Mouse (Mus musculus) c-Kit-positive CD71-positive TER-119-positive erythroid progenitor cells, embryonic 14.5 days (primary cell): Measurements from ENCODE around the gene Wrb.

ENCODE experiments used
- DNase-seq: peaks from one replicate; pipeline ENCODE4 v3.0.0-alpha.2; 2013; ENCODE audit warnings: low spot score

The Wrb gene

GRCm38 (mm10) chr16:96159091-96159731 lies 14.0 kb downstream of the Wrb start:
- DNase-seq = no peak

DNA sequence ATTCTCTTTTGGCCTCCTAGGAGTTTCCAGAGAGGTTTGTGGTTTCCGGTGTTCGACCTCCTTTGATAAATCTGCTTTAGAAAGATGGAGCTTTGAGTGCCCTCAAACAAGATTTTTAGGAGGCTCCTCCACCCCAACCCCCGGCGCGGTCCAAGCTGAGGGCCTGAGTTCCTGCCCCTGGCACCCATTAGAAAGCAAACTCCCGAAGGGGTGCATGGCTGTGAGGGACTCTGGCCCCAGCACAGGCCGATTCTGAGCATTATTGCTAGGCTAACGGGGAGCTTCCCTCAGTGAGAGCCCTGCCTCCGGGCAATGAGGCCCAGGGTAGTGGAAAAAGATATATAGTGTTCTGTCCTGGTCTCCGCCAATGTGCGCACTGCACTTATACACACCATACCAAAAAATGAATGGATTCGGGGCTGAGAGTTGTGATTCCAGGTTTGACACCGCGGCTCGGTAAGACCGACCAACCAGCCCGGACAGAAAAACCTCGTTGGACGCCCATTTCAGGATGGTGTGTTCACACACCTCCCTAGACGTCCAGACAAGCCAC lies 14.7 kb downstream of the Wrb start:
- DNase-seq = no peak

DNA sequence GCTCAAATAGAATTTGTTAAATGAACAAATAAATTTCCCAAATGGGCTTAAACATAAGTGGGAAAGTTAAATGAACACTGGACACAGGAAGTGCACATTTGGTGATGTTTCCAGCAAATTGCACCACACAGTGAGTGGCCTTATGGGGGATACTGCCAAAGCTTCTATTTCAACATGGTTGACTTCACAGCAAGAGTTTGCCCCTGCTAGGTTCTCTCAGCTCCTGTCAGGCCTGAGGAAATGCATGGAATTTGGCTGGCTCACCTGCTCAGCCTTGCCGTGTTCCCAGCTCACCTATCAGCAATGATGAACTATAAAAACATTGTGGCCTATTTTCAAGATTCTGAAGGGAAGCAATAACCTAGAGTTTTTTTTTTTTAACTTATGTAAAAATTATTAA lies 15.7 kb downstream of the Wrb start:
- no peak for DNase-seq

DNA sequence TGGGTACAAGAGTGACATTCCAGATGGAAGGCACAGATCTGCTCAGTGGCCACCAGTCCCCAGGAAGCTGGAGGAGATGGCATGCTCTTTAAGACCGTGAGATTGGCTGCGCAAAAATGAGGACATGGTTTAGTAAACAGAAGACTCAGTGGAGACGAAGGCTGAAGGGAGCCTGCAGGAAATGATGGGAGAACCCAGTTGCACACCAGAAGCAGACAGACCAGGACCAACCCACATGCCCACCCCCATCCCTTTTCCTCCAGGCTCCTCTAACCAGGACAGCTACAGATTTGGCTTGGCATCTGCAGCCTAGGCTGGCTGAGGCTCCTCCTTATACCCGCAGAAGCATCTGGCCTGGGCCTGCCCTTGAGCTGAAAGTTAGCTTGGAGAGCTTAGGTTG lies 16.1 kb downstream of the Wrb start:
- no peak for DNase-seq

- no peak for DNase-seq
These were observed 20.6 kb downstream of the Wrb start for GRCm38 (mm10) chr16:96165723-96166264.

DNA sequence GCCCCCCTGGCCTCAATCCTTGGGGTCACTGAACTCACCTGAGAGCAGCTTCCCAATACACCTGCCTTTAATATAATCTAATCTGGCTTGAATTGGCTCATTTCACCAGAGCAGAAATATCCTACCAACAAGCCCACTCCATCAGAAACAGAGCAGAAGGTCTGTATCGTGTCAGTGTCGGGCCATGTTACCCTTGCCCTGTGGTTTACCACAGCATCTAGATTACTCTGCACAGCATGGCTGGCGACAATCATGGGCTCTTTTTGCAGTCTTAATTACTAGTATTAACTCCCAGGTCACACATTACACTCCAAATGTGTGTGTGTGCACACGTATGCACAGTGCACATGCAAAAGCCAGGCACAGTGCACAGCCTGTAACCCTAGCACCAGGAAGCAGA lies 23.6 kb downstream of the Wrb start:
- DNase-seq = no peak

DNA sequence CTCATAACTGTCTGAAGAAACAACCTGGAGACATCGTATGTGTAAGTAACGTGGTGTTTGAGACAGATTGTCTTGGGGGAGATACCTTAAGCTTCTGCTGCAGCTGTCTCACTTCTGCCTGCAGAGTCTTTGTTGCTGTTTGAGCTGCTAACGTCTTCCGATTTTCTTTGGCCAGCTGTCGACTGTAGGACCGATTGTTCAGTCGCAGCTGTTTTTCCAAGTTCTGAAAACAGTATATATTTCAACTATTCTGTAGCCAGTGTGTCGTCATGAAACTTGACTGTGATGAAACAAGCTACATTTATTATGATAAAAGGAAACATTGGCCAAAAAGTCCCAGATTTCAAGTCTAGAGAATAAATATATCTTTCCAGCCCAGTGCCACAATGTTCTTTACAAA lies 28.4 kb downstream of the Wrb start:
- DNase-seq = no peak

- DNase-seq = no peak
These were observed 30.2 kb downstream of the Wrb start for GRCm38 (mm10) chr16:96175399-96175798.

DNA sequence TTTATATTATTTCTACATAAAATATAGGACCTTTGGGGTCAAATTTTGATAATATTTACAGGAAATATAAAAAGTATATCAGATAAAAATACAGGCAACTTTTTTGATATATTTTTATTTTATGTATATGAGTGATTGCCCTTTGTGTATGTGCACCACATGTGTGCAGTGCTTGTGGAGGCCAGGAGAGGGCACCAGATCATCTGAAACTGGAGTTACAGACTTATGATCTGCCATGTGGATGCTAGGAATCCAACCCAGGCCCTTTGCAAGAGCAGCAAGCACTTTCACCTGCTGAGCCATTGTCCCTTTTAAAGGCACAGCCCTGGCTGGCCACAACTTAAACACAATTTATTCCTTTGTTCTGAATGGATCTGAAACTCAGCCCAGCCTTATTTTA lies 33.9 kb downstream of the Wrb start:
- no peak for DNase-seq

GRCm38 (mm10) chr16:96187619-96188018 lies 42.4 kb downstream of the Wrb start:
- no peak for DNase-seq

- peak; percentile 97 for DNase-seq
These were observed 46.6 kb downstream of the Wrb start, which contains the start of gene Lca5l for GRCm38 (mm10) chr16:96191531-96192506. Gene Lca5l, minus strand, starts transcription at chr16:96192271.

DNA sequence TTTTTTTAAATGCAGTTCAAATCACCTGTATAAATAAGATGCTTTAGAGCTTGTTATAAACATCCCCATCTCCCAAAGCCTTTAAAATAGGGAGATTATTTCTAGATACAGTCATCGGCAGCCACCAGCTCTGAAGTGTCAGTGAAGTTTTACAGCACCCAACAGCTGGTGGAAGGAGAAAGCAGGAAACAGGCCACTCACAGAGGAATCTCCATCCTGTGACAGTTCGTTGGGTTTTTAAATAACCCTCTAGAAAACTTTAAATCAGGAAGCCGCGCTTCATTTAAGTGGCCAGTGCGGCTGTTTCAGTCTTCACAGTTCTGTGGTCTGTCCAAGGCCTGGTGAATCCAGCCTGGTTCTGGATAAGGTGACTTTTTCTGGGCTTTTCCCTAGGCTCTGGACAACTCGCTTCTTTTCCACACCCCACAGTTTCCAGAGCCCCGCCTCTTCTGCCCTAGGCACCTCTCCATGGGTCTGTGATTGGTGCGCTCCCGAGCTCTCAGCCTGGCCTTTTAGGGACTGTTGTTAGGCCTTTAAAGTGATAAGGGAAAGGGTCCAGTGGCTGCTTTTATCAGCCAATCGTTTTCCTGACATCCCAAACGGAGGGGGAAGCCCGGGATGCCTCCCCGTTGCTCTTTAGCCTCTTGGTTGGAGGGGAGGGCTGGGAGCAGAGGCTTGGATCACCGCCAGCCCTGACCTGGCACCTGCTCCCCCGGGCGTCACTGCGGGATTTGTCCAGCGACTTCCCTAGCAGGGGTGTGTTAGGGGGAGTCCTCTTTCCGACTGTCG lies 54.9 kb downstream of the Wrb start, which contains the start of gene Sh3bgr:
TSS of gene Sh3bgr (plus strand) at position 538 of the 789 bp plus-strand sequence.
- no peak for DNase-seq

DNA sequence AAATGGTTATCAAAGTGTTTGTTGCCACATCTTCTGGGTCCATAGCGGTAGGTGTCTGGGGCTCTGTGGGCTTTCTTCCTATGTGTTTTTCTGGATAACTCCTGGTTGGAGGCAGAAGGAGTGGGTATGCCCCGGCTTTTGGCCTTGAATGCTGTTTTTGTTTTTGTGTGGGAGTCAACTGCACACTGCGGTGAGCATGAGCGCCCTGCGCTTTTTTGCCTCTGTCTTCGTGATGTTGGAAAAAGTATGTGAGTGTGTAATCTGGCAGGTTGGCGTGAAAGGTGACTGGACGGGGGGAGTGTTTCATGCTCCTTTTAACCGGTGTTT lies 55.5 kb downstream of the Wrb start:
- DNase-seq = no peak

GRCm38 (mm10) chr16:96201485-96202232 lies 56.5 kb downstream of the Wrb start:
- DNase-seq = no peak
